Comparison of ENCODE assay signal across 9 mouse cellular contexts in the genomic region with DNA sequence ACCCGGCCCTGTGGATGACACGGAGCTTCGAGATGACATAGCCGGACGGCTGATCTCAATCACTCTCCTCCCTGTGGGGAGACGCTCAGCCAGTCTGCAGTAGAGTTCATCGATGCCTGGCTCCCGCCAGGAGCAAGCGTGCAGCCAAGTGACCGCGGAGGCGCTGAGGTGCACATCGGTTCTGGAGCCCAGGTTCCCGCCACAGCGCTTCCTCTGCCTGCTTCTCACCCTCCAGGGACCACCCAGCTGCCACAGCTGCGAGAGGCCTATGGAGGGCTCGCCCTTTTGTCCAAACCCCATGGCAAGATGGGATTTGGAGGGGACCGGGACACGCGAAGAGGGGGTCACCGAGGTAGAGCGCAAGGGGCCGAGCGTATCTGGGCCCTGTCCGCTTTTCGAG. TPM values are rescaled to one million over a fixed set of nuclear protein-coding genes. Genes with fewer than 3 reads are reported as not detected.
DNase-seq lines count a peak whose midpoint lies in the region; ATAC-seq lines count a peak whose summit lies in the region.
"Had no signal": no experiment of that assay in that cellular context is flagged by ENCODE, and none has a peak within 500 bp of the region (broad histone marks: within the 10 kb centered on the region; RNA-seq: fewer than 3 reads in every experiment).

No protein-coding gene starts in this region.

- 0 out of 2 replicates have a peak overlapping the region, but pooled peaks have one; percentile 18 for H3K4me2 ChIP-seq in liver, embryonic 12.5 days
- H3K4me2 ChIP-seq in embryonic facial prominence, embryonic 12.5 days (replicated peaks), result peak overlapping the region; percentile 76
- H3K4me2 ChIP-seq in neural tube, embryonic 12.5 days (replicated peaks), result peak overlapping the region; percentile 66

- H3K27ac ChIP-seq in liver, embryonic 12.5 days, result no peak overlapping the region
- H3K27ac ChIP-seq in embryonic facial prominence, embryonic 12.5 days, result peak overlapping the region; percentile 95; the same call in 1 of the 2 replicates
- H3K27ac ChIP-seq in limb, embryonic 10.5 days, result peak overlapping the region; percentile 97
- no peak overlapping the region for H3K27ac ChIP-seq in neural tube, embryonic 12.5 days

- H3K9me3 ChIP-seq in liver, embryonic 12.5 days (replicated peaks), result no peaks in the 10 kb centered on the region
- no peaks in the 10 kb centered on the region for H3K9me3 ChIP-seq in embryonic facial prominence, embryonic 12.5 days
- no peaks in the 10 kb centered on the region for H3K9me3 ChIP-seq in limb, embryonic 10.5 days (replicated peaks)
- H3K9me3 ChIP-seq in neural tube, embryonic 12.5 days, result no peaks in the 10 kb centered on the region

- H3K9ac ChIP-seq in liver, embryonic 12.5 days, result no peak overlapping the region
- H3K9ac ChIP-seq in embryonic facial prominence, embryonic 12.5 days, result no peak overlapping the region
- no peak overlapping the region for H3K9ac ChIP-seq in neural tube, embryonic 12.5 days

- no peaks in the 10 kb centered on the region for H3K36me3 ChIP-seq in liver, embryonic 12.5 days
- no peaks in the 10 kb centered on the region for H3K36me3 ChIP-seq in embryonic facial prominence, embryonic 12.5 days
- peaks cover 10% of the 10 kb centered on the region; the same call in 1 of the 2 replicates for H3K36me3 ChIP-seq in limb, embryonic 10.5 days
- no peaks in the 10 kb centered on the region for H3K36me3 ChIP-seq in neural tube, embryonic 12.5 days

- no peak for DNase-seq in liver
- peak; percentile 64 for DNase-seq in limb, embryonic 10.5 days (ENCODE audit: low spot score)
- no peak for DNase-seq in ovary, adult 18-20 months (ENCODE audit: low spot score)
- DNase-seq in cerebellum, postnatal 36 days, result no peak
- DNase-seq: heart, postnatal 10 days; lung, postnatal 14 days had no signal

- H3K4me1 ChIP-seq in liver, embryonic 12.5 days, result peaks cover 34% of the 10 kb centered on the region
- peaks cover 35% of the 10 kb centered on the region for H3K4me1 ChIP-seq in embryonic facial prominence, embryonic 12.5 days
- peaks cover 70% of the 10 kb centered on the region for H3K4me1 ChIP-seq in limb, embryonic 10.5 days
- H3K4me1 ChIP-seq in neural tube, embryonic 12.5 days, result peaks cover 50% of the 10 kb centered on the region

- no peak for ATAC-seq in liver, embryonic 12.5 days
- no peak for ATAC-seq in embryonic facial prominence, embryonic 12.5 days (ENCODE audit: insufficient number of reproducible peaks, insufficient read depth, low FRiP score, low TSS enrichment)
- ATAC-seq in neural tube, embryonic 12.5 days (ENCODE audit: low FRiP score, low read depth), result no peak

- WGBS in liver, embryonic 12.5 days (ENCODE audit: insufficient replicate concordance), result 14% methylated on average over 26 of the region's 26 CpGs
- WGBS in embryonic facial prominence, embryonic 12.5 days, result 14% methylated on average over 26 of the region's 26 CpGs
- 10% methylated on average over 26 of the region's 26 CpGs for WGBS in limb, embryonic 10.5 days
- WGBS in neural tube, embryonic 12.5 days, result 10% methylated on average over 26 of the region's 26 CpGs

- H3K4me3 ChIP-seq in liver, embryonic 12.5 days, result no peak overlapping the region
- no peak overlapping the region for H3K4me3 ChIP-seq in embryonic facial prominence, embryonic 12.5 days
- H3K4me3 ChIP-seq in limb, embryonic 10.5 days, result peak overlapping the region; percentile 55; the same call in 1 of the 2 replicates
- H3K4me3 ChIP-seq in neural tube, embryonic 12.5 days, result no peak overlapping the region

- peaks cover 67% of the 10 kb centered on the region for H3K27me3 ChIP-seq in liver, embryonic 12.5 days (replicated peaks)
- 0 out of 2 replicates have a peak, but pooled peaks cover 5% of the 10 kb centered on the region for H3K27me3 ChIP-seq in embryonic facial prominence, embryonic 12.5 days
- H3K27me3 ChIP-seq in limb, embryonic 10.5 days (ENCODE audit: low read depth, poor library complexity, severe bottlenecking), result peaks cover 32% of the 10 kb centered on the region
- H3K27me3 ChIP-seq in neural tube, embryonic 12.5 days (replicated peaks), result peaks cover 18% of the 10 kb centered on the region

RNA-seq across cellular contexts. Expression of a gene that starts 22.0 kb away (rescaled TPM):
- polyA plus RNA-seq in liver, embryonic 12.5 days (2016; fragmentation: Nextera tagmentation; extraction: Ambion mirVana), result 1.8 and 3.6 TPM in 2 replicates
- polyA plus RNA-seq in embryonic facial prominence, embryonic 12.5 days (2016; fragmentation: Nextera tagmentation; extraction: Ambion mirVana), result 69.6 and 80.7 TPM in 2 replicates
- polyA plus RNA-seq in limb, embryonic 10.5 days (2016; fragmentation: Nextera tagmentation; extraction: Ambion mirVana), result 57.2 and 66.6 TPM in 2 replicates
- 25.2 and 25.7 TPM in 2 replicates for polyA plus RNA-seq in neural tube, embryonic 12.5 days (2016; fragmentation: Nextera tagmentation; extraction: Ambion mirVana)

Comparison
In these comparisons a context has a peak if more than half of its experiments do, and no peak if none do; other contexts are left out.
1. H3K27ac ChIP-seq: peak in embryonic facial prominence, embryonic 12.5 days (single experiment) and limb, embryonic 10.5 days (single experiment); none in liver, embryonic 12.5 days (single experiment) and neural tube, embryonic 12.5 days (single experiment).
2. H3K4me2 ChIP-seq: peak in every context shown above with its lines; median percentile 76 in embryonic facial prominence, embryonic 12.5 days; 66 in neural tube, embryonic 12.5 days; 18 in liver, embryonic 12.5 days.